Mouse (Mus musculus) thymus, postnatal 4 days (tissue): ENCODE results near the gene Terb1.

ENCODE experiments used
- DNase-seq: peaks from one replicate; pipeline ENCODE4 v3.0.0; 2021

Terb1 gene

GRCm38 (mm10) chr8:104509061-104510006, at the start of gene Terb1:
TSS of gene Terb1 (minus strand) at chr8:104509910.
- DNase-seq: peak; percentile 61

DNA sequence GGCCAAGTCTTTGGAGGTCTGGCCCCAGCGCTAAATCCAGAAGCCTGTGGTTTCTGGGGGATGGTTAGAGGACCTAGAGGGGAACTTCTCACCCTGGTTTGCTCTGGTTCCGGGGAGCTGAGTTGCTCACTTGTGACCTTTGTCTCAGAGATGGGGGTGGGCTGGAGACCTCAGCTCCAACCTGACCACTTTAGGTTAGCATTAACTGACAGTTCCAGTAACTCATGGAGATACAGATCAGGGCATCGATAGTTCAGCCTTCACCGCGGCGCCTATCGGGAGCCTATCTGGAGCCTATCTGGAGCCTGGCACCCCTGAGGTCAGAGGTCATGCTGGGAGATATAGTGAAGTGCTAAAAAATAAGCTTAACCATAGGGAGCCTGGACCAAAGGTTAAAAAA, 47.5 kb upstream of the Terb1 start:
- DNase-seq: no peak

DNA sequence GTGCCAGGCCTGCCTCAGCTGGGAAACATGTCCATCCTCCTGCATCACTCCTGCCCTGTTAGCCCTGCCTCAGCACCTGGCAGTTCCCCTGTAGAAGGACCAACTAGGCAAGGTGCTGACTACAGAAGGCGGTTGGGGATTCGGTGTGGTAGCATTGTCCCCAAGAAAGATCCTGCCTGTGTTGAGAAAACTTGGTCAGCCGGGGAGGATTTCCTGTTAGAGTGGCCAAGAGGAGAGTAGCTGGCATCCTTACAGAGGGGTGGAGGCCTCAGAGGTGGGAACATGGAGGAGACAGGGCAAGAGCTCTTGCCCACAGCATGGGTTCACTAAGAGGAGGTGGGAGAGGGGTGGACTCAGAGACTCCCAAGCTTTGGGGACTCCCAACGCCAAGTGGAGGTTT, 45.5 kb upstream of the Terb1 start:
- DNase-seq: no peak

DNA sequence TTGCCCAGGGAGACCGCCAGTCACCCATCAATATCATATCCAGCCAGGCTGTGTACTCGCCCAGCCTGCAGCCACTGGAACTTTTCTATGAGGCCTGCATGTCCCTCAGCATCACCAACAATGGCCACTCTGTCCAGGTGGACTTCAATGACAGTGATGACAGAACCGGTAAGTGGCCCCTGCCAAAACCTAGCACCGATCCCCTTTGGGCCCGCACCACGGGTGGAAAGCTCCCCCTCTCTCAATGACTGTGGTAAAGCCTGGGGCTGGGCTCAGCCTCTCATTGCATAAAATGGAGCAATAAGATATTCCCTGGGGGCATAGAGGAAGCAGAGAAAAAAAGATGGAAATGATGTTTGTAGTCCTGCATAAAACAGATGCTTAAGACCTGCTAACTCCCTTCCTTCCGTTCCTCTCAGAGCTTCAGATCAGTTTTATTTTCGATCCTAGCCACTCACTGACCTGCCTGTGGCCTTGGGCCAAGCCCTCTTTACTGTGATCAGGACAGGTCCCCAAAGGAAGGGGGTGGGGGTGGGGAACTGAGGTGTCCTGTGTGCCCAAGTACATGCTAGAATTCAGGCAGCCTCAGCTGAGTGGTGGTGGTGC, 33.8 kb upstream of the Terb1 start:
- DNase-seq: no peak

DNA sequence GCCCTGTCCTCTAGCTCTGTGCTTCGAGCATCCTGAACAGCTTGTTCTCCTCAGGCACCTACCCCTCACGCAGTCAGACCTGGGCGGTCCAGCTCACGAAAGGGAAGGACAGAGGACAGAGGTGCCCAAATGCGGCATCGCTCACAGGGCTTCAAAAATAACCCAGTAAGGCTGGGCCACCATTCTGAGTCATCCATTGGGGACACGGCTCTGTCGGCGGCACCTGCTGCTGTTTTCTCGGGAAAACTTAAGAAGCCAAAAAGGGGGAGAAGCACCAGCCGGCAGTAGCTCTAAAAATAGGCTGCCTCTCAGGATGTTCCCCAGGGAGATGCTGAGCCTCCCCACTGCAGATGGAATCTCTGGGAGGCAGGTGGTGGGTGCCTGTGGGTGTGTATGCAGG, 32.5 kb upstream of the Terb1 start:
- no peak for DNase-seq

DNA sequence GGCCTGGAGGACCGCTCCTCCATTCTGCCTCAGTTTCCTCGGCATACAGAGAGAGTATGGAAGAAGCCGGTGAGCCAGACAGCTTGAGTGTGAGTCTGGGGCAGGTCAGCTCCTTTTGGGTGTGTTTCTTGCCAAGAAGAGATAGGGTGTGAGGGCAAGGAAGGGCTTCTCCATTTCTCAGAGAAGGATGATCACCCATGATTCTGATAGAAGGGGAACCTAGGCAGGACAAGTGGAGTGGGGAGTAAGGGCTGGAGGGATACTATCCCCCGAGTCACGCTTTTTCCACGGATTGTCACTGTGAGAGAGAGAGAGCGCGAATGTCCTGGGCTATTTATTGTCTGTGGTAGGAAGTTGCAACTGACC, 31.8 kb upstream of the Terb1 start:
- DNase-seq: no peak

- DNase-seq: peak; percentile 32
These were observed 31.2 kb upstream of the Terb1 start for GRCm38 (mm10) chr8:104540710-104541514.

DNA sequence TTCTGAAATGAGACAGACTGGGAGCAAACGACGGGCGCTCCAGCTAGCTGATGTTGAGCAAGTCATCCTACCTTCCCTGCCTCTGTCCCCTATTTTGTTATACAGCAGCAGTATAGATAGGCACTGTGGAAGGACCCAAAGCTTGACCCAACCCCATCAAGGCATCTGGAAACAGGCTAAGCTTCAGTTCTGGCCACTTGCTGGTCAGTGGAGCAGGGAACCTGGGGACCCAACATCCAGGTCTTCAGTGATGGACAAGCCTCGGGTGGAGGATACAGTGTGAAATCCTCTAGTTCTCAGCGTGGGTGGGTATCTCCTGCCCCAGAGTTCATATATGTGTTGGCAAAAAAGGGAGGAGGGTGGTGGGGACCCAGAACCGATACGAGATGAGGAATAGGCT, 30.5 kb upstream of the Terb1 start:
- no peak for DNase-seq

DNA sequence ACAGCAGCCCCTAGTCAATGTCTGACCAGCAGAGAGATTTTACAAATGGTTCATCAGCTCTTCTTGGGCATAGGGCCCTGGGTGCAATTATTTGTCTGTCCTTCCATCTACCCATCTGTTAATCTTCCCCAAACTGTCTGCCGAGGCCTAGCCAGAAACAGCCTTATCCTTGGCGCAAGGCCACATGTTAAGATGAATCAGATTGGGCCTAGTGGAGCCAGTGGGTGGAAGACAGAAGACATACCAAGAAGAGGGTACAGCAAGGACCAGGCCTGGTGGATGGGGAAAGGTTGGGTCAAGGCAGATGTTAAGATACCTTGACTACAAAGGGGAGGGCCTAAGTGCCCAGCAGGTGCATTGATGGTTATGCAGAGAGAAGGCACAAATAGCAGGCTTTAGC, 29.9 kb upstream of the Terb1 start:
- no peak for DNase-seq

DNA sequence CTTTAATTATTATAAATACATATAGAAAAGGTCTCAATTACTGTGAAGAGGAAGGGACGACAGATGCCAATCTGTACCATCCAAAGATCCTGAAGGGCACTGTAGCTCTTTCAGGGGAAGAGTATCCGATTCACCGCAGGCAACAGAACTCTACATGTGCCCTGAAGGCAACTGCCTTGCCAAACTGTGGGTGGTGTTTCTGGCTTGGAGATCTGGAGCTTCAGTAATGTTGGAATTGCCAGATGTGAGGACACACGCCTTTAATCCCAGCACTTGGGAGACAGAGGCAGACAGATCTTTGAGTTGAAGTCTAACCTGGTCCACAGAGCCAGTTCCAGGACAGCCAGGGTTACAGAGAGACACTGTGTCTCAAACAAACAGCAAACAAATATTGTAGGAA, 29.2 kb upstream of the Terb1 start:
- no peak for DNase-seq

DNA sequence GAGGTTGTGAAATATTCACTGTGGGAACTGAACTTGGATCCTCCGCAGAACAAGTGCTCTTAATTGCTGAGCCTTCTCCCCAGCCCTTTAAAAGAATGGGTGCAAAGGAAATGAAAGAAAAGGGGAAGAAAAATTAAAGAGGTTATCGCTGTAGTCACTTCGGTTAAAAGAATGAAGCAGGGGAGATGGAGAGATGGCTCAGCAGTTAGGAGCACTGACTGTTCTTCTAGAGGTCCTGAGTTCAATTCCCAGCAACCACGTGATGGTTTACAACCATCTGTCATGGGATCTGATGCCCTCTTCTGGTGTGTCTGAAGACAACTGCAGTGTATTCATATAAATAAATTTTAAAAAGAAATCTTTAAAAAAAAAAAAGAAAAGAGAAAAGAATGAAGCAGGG, 26.3 kb upstream of the Terb1 start:
- no peak for DNase-seq

DNA sequence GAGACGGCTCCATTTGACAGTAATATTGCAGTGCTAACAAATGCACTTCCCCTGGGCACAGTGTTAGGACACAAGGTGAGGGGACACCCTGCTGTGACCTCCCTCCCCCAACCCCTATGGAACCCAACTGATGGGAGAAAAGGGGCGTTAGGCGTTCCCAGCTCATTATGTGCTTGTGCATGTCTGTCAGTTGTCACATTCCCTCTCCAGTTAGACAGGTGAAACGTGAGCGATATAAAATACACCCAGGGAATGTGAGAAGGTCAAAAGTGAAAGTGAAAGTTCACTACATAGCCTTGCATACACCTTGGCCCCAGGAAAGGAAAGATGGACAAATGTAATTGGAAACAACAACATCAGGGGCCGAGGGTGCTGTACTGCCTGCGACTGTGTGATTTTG, 25.7 kb upstream of the Terb1 start:
- no peak for DNase-seq

DNA sequence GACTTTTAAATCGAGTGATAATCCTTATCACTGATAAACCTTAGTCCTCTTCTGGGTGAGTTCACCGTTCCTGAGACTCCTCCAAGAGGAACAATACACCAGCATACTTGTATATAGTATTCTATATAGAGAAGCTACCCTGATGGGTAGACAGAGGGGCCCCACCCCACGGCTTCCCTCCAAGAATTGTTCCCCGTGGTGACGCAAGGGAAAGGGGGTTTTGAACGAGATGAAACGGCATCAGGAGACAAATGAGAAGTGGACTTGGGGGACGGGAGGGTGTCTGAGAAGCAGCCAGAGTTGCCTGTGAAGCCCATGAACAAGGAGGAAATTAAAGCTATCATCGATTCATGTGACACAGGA, 25.1 kb upstream of the Terb1 start:
- peak; percentile 43 for DNase-seq

DNA sequence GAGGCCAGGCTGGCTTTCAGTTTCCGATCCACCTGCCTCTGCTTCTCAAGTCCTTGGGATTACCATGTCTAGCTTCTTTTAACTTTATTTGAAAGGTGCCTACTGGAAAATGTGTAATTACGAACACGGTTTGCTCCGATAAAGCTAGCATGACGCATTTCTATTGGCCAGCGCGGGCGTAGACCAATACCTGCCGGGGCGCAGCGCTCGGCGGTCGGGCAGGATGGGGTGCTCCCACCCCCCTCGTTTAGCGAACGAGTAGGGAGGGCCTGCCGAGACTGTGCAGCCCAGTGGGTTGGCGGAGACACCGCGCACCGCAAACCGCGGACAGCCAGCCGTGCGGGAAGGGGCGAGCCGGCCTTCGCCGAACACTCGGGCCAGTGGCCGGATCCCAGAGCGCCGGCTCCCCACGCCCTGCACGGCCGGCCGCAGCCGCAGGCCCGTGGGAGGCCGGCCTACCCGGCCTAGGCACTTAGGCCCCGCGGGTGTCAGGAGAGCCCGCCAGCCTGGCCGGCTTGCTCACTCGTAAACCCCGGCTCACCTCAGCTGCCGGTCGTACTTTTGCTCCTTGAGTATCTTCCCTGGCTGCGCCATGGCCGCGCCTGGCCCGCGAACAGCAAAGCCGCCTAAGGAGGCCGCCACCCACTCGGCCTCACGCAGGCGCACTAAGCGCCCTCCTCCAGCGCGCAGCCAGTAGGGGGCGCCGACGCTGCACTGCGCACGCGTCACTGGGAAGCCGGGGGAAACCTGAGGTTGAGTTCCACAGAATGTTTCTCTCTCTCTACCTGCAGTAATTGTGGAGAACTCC, 24.5 kb upstream of the Terb1 start, which contains the start of the genes Nae1 and Car7:
TSS of gene Nae1 (minus strand) at position 667 of the 808 bp plus-strand sequence.
TSS of gene Car7 (plus strand) at position 719 of the 808 bp plus-strand sequence.
- DNase-seq: peak; percentile 96

GRCm38 (mm10) chr8:104533551-104533950, 23.8 kb upstream of the Terb1 start:
- no peak for DNase-seq

DNA sequence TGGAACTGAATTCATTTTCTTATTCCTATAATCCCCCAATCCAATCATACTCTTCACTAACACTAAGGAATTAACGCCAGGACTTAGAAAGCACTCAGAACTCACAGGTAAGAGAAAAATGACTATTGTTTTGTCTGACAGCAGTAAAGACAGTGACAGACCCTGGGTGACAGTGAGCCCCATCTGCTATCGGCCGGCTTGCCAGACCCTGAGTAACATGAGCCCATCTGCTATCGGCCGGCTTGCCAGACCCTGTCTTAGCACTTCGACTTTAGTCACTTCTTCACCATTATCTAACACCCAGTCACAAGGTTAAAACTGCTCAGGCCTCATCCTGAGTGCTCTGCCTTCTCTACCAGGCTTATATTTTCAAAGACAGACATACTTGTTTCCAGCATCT, 20.0 kb upstream of the Terb1 start:
- no peak for DNase-seq

DNA sequence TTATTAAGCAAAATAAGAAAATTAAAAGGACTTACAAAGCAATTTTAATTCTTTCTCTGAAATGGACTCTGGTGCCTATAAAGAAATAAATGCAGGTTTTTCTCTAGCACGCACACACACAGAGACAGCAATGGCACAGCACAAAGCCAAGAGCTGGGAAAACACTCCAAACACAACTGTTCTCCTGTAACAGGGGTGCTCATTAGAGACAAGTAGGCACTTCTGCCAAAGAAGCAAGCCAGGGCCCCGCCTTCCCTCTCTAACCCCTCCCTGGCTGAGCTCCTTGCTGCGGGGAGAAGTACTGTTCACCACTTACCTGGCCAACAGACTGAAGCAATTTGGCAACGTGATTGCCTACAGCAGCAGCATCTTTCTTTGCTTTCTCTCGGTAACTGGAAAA, 8.2 kb upstream of the Terb1 start:
- no peak for DNase-seq

- no peak for DNase-seq
These were observed 424 bp upstream of the Terb1 start for GRCm38 (mm10) chr8:104510134-104510533.

GRCm38 (mm10) chr8:104479091-104479490, 30.6 kb downstream of the Terb1 start:
- no peak for DNase-seq

GRCm38 (mm10) chr8:104472465-104472864, 37.2 kb downstream of the Terb1 start:
- no peak for DNase-seq

- DNase-seq: no peak
These were observed 42.2 kb downstream of the Terb1 start for GRCm38 (mm10) chr8:104467463-104467862.

- DNase-seq: no peak
These were observed 57.5 kb downstream of the Terb1 start for GRCm38 (mm10) chr8:104452177-104452576.

GRCm38 (mm10) chr8:104448796-104449195, 60.9 kb downstream of the Terb1 start:
- no peak for DNase-seq
